Mouse (Mus musculus) thymus, adult 2 months (tissue): ENCODE results near the gene Dner. TPM values are rescaled to one million over a fixed set of nuclear protein-coding genes. Genes with fewer than 3 reads are reported as not detected.

Experiments used
- DNase-seq: peaks from one replicate; pipeline ENCODE4 v3.0.0; 2021
- H3K27ac ChIP-seq: fragments of 200-500 bp; 2 replicates; pipeline ENCODE4 v1.5.1; 2012; ENCODE audit warnings: low read length, control low read depth; ENCODE audit not compliant: control insufficient read depth, insufficient read depth
- H3K27me3 ChIP-seq: fragments of 200-500 bp; 2 replicates; pipeline ENCODE4 v1.6.1; 2012; ENCODE audit warnings: mild to moderate bottlenecking, low read length, moderate library complexity, mixed read lengths; ENCODE audit not compliant: control insufficient read depth, insufficient read depth
- H3K36me3 ChIP-seq: fragments of 200-500 bp; 2 replicates; pipeline ENCODE4 v1.6.1; 2012; ENCODE audit warnings: mild to moderate bottlenecking, low read length, moderate library complexity; ENCODE audit not compliant: control insufficient read depth, insufficient read depth
- H3K4me1 ChIP-seq: fragments of 200-500 bp; replicated peaks from 2 replicates; pipeline ENCODE4 v1.6.1; 2012; ENCODE audit warnings: low read length; ENCODE audit not compliant: control insufficient read depth, insufficient read depth
- H3K4me3 ChIP-seq: fragments of 200-500 bp; 2 replicates; pipeline ENCODE4 v1.5.1; 2012; ENCODE audit warnings: mild to moderate bottlenecking, low read length, control low read depth, moderate library complexity; ENCODE audit not compliant: control insufficient read depth, insufficient read depth
- CTCF ChIP-seq: fragments of 200-500 bp; IDR thresholded peaks from 2 replicates; pipeline ENCODE4 v1.5.1; 2012; ENCODE audit warnings: mild to moderate bottlenecking, control low read depth, low read length, moderate library complexity, borderline replicate concordance; ENCODE audit not compliant: control insufficient read depth, poor library complexity, insufficient read depth; ENCODE audit errors: extremely low read depth
- POLR2A ChIP-seq: fragments of 200-500 bp; IDR thresholded peaks from 2 replicates; pipeline ENCODE4 v1.6.1; 2012; ENCODE audit warnings: mild to moderate bottlenecking, low read length, control low read depth, moderate library complexity; ENCODE audit not compliant: control insufficient read depth, poor library complexity, insufficient read depth; ENCODE audit errors: extremely low read depth
- WGBS: fragments of 180-500 bp; shearing (Covaris S2); methylation state at CpG from one replicate; pipeline ENCODE4 v1.1.7; 2018; 5-methylcytosine and 5-hydroxymethylcytosine counted together
- polyA plus RNA-seq: library from polyadenylated mRNA; depleted of rRNA; stranded (reverse); fragments of >200 nt; gene quantifications from 2 replicates; pipeline ENCODE4 v1.2.3, GENCODE M21; 2012

The Dner gene
- polyA plus RNA-seq, 1 experiment = 0.22 TPM

- no peak overlapping the region for H3K4me3 ChIP-seq
- H3K4me1 ChIP-seq = no peaks in the 10 kb centered on the region
- WGBS = over 99% methylated on average over 3 of the region's 3 CpGs
- TF ChIP-seq CTCF = no peak
- no peak for TF ChIP-seq POLR2A
- H3K36me3 ChIP-seq = no peaks in the 10 kb centered on the region
- no peak overlapping the region for H3K27ac ChIP-seq
- no peaks in the 10 kb centered on the region for H3K27me3 ChIP-seq
- DNase-seq = no peak
Observed at GRCm38 (mm10) chr1:84500673-84501072, 195.3 kb downstream of the Dner start.

GRCm38 (mm10) chr1:84491732-84492131, 204.3 kb downstream of the Dner start:
- no peak for DNase-seq
- Histone ChIP-seq H3K27ac (no peak overlapping the region), H3K4me1 (no peaks in the 10 kb centered on the region), H3K27me3 (no peaks in the 10 kb centered on the region), H3K4me3 (no peak overlapping the region), H3K36me3 (no peaks in the 10 kb centered on the region)
- WGBS = 93% methylated on average over 6 of the region's 6 CpGs
- TF ChIP-seq POLR2A (no peak), CTCF (no peak)

GRCm38 (mm10) chr1:84488546-84488945, 207.5 kb downstream of the Dner start:
- no peak for DNase-seq
- Histone ChIP-seq H3K4me3 (no peak overlapping the region), H3K27me3 (no peaks in the 10 kb centered on the region), H3K4me1 (no peaks in the 10 kb centered on the region), H3K27ac (no peak overlapping the region), H3K36me3 (no peaks in the 10 kb centered on the region)
- no peak for TF ChIP-seq POLR2A
- TF ChIP-seq CTCF = no peak
- 100% methylated on average over 1 of the region's 1 CpGs for WGBS

GRCm38 (mm10) chr1:84485066-84485465, 211.0 kb downstream of the Dner start:
- Histone ChIP-seq H3K27ac (no peak overlapping the region), H3K36me3 (no peaks in the 10 kb centered on the region), H3K27me3 (no peaks in the 10 kb centered on the region), H3K4me1 (no peaks in the 10 kb centered on the region), H3K4me3 (no peak overlapping the region)
- DNase-seq = no peak
- TF ChIP-seq POLR2A (no peak), CTCF (no peak)

GRCm38 (mm10) chr1:84484577-84484976, 211.4 kb downstream of the Dner start:
- H3K27me3 ChIP-seq = no peaks in the 10 kb centered on the region
- TF ChIP-seq CTCF = no peak
- no peak overlapping the region for H3K27ac ChIP-seq
- H3K4me3 ChIP-seq = no peak overlapping the region
- WGBS = 82% methylated on average over 3 of the region's 3 CpGs
- no peak for DNase-seq
- H3K4me1 ChIP-seq = no peaks in the 10 kb centered on the region
- H3K36me3 ChIP-seq = no peaks in the 10 kb centered on the region

GRCm38 (mm10) chr1:84479976-84480375, 216.0 kb downstream of the Dner start:
- 93% methylated on average over 8 of the region's 8 CpGs for WGBS
- no peak overlapping the region for H3K27ac ChIP-seq
- TF ChIP-seq CTCF (no peak), POLR2A (no peak)
- H3K4me1 ChIP-seq = no peaks in the 10 kb centered on the region
- H3K27me3 ChIP-seq = no peaks in the 10 kb centered on the region
- H3K36me3 ChIP-seq = no peaks in the 10 kb centered on the region
- no peak overlapping the region for H3K4me3 ChIP-seq
- DNase-seq = no peak

- no peaks in the 10 kb centered on the region for H3K36me3 ChIP-seq
- WGBS = 88% methylated on average over 3 of the region's 3 CpGs
- H3K27ac ChIP-seq = no peak overlapping the region
- no peaks in the 10 kb centered on the region for H3K27me3 ChIP-seq
- no peak for DNase-seq
- H3K4me1 ChIP-seq = no peaks in the 10 kb centered on the region
- no peak overlapping the region for H3K4me3 ChIP-seq
- TF ChIP-seq POLR2A (no peak), CTCF (no peak)
Observed at GRCm38 (mm10) chr1:84474274-84474673, 221.7 kb downstream of the Dner start.
